Mouse (Mus musculus) left cerebral cortex, adult 8-10 months (tissue): Measurements from ENCODE around the gene Pola1. TPM values are rescaled to one million over a fixed set of nuclear protein-coding genes. Genes with fewer than 3 reads are reported as not detected.

Experiments used
- DNase-seq, 2 experiments: peaks; one replicate each; pipeline ENCODE4 v3.0.0; 2022; ENCODE audit warnings: low spot score in 2 of 2
- total RNA-seq, 4 experiments: library from RNA; stranded (reverse); gene quantifications; 2 replicates each; pipeline ENCODE4 v1.2.4; 2022

Pola1 gene
- total RNA-seq, 4 experiments from 2014 or later: 7.5 to 8.9 (median 7.7) TPM

DNA sequence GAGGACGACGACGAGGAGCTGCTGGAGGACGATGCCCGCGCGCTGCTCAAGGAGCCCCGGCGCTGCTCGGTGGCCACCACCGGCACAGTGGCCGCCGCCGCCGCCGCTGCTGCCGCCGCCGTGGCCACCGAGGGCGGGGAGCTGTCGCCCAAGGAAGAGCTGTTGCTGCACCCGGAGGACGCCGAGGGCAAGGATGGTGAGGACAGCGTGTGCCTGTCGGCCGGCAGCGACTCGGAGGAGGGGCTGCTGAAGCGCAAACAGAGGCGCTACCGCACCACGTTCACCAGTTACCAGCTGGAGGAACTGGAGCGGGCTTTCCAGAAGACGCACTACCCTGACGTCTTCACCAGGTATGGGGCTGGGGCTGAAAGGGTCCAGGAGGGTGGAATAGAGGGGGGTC, 342.9 kb downstream of the Pola1 start:
- DNase-seq: no peak

DNA sequence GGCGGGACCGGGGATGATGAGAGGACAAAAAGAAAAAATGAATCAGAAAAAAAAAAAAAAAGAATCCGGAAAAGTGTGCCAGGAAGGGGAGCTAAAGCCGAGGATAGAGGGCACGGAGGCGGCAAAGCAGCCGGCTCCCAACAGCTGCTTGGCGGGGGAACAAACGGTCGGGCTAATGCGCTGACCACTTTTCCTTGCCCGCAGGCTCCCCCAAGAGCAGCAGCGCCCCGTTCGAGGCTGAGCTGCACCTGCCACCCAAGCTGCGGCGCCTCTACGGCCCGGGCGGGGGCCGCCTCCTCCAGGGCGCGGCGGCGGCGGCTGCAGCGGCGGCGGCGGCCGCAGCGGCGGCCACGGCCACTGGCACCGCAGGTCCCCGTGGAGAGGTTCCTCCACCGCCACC, 343.6 kb downstream of the Pola1 start:
- no peak for DNase-seq

GRCm38 (mm10) chrX:93286291-93286893, 345.6 kb downstream of the Pola1 start, which contains the start of gene Arx:
Arx (plus strand) TSS chrX:93286445.
- DNase-seq: peak; percentile 40 to 58

GRCm38 (mm10) chrX:93285091-93285490, 346.9 kb downstream of the Pola1 start:
- no peak for DNase-seq

DNA sequence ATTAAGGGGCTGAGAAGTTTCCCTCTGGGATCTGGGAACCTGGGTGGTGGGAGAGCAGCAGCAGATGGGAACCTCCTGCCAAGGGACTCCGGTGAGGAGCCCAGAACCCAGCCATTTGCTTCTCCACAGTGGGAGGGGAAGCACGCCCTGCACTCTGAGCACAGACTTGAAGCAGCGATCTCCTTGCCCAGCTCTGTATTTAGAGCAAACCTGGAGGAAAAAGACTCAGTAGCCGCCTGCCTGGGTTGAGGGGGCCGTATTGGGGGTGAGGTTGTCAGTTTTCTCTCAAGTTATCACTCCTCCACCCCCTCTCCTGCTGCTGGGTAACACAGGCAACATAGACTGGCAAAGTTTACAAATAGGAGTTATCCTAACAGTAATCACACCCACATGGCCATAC, 350.2 kb downstream of the Pola1 start:
- no peak for DNase-seq

GRCm38 (mm10) chrX:93281028-93281723, 350.8 kb downstream of the Pola1 start:
- DNase-seq: no peak

DNA sequence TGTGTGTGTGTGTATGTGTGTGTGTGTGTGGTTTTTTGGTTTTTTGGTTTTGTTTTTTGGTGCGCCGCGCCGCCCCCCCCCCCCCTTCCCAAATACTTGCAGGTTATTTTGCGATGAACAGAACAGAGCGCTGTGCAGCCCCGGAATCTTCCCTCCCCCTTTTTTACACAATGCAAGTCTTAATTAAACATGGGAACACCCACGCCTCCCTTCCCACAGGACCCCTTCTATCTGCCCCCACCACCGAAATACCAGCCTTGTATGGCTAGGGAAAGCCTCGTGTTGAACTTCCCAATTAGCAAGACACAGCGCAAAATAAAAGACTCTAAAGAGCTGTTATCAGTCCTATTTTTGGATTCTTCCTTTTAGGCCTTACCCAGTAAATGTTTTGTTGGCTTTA, 352.0 kb downstream of the Pola1 start:
- DNase-seq: no peak

- no peak for DNase-seq
Measured at GRCm38 (mm10) chrX:93275689-93276088, 356.3 kb downstream of the Pola1 start.

Other genes starting within 250 kb of the Pola1 start
- 10 to 100 TPM; 30.0 to 33.5 (median 31.9) TPM for gene Pcyt1b, start 22.7 kb upstream of the Pola1 start, total RNA-seq
- gene Pdk3, start 200.0 kb upstream of the Pola1 start, total RNA-seq: 10 to 100 TPM; 37.1 to 48.8 (median 44.1) TPM